Mouse (Mus musculus): Measurements from ENCODE around the gene P2rx4.
A peak's percentile ranks its signal among the peaks of the same experiment; 100 is the strongest.

Gene P2rx4

GRCm38 (mm10) chr5:122756680-122757079 lies 49.3 kb downstream of the P2rx4 start:
- DNase-seq (ENCODE audit: low spot score), result no peak

DNA sequence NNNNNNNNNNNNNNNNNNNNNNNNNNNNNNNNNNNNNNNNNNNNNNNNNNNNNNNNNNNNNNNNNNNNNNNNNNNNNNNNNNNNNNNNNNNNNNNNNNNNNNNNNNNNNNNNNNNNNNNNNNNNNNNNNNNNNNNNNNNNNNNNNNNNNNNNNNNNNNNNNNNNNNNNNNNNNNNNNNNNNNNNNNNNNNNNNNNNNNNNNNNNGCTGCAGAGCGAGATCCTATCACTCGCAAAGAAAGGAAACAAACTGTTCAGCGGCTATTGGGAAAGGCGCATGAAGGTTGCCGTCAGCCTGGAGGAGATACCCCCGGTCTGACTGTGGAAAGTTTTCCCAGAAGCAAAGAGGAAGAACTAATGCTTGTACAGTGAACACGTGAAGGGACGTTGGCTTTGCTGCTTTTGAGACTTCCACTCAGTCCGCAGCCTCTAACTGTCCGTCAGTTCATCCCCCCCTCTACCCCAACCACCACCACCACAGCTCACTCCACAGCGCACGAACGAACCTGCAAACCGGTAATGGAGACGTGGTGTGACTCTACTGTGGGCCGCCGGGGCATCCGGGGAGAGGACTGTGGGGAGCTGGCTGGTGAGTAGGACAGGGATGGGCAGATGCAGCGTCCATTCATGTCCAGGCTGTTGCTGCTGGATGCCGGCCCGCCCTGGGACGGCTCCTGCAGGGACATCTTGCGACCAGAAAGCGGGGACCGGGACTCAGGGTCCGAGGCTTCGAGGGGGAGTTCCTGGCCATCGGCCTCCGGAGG lies 56.1 kb downstream of the P2rx4 start:
- peak; percentile 70 for DNase-seq (ENCODE audit: low spot score)

GRCm38 (mm10) chr5:122764032-122764464 lies 56.7 kb downstream of the P2rx4 start:
- DNase-seq (ENCODE audit: low spot score), result peak; percentile 67

- no peak for DNase-seq (ENCODE audit: low spot score)
Measured at GRCm38 (mm10) chr5:122767283-122767682, 59.9 kb downstream of the P2rx4 start.

DNA sequence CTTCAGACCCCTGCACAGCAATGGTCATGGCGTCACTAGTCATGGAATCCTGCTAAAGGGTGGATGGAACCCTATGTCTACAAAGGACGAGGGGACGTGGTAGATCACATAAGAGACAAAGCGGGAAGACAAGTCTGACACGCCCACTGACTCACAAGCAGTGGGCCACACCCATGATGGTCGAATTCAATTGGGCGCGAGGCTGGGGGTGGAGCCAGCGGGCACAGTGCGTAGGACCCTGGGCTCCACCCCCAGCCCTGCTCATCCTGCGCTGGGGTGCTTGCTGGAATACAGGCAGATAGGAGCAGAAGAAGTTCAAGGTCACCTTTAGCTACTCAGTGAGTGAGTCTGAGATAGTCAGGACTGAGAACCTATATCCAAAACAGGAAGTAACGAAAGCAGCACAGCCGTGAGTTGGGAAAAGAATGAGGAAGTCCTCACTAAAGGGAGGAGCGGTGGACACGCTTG lies 61.8 kb downstream of the P2rx4 start:
- DNase-seq (ENCODE audit: low spot score), result no peak

- DNase-seq (ENCODE audit: low spot score), result peak; percentile 50
Measured at GRCm38 (mm10) chr5:122770304-122770703, 63.0 kb downstream of the P2rx4 start.

DNA sequence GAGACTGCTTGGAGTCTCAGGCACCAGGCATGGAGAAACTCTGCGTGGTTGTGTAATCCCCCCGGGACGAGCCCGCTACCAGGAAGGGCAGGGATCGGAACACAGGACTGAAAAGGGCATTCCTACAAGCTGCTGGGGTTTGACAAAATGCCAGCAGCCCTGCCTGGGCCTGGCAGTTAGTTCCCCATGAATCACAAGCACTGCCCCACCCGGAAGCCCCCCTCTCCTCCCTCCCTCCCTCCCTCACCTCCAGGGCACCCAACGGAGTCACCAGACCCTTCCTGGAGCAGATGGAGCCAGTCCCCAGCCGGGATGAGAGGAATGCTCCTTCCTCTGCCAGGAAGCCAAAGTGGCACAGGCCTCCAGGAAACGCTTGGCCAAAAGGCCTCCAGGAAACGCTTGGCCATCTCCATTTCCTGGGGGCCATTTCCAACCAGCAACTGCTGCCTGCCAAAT lies 63.5 kb downstream of the P2rx4 start:
- DNase-seq (ENCODE audit: low spot score), result peak; percentile 78

GRCm38 (mm10) chr5:122771428-122771827 lies 64.1 kb downstream of the P2rx4 start:
- DNase-seq (ENCODE audit: low spot score), result no peak

- DNase-seq (ENCODE audit: low spot score), result no peak
Measured at GRCm38 (mm10) chr5:122773756-122774155, 66.4 kb downstream of the P2rx4 start.

- no peak for DNase-seq (ENCODE audit: low spot score)
Measured at GRCm38 (mm10) chr5:122774743-122775611, 67.6 kb downstream of the P2rx4 start.

DNA sequence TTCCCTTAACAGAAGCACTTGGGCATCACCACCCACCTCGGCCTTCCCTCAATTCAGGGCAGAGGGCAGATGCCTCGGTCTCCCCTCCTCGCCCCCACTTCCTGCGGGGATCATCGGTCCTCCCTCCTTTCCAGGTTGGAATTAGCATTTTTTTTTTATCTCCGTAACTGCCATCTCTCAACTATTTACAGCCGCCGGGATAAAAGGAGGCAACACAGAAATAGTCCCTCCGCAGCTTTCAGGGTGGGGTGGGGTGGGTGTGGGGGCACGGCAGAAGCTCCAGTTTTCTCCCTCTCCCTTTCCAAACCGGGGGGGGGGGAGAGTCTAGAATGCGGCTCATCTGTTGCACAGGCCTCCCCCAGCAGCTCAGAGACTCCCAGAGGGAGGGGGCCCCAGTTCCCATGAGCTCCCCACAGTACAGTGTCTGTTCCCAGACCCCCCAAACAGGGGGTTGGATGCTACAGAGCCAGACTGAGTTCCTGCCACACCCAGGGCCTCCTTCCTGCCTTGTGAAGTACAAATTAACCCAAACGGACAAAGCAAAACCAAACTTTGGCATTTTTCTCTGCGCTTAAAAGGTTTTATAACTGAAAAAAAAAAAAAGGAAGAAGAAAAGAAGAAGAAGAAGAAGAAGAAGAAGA lies 68.4 kb downstream of the P2rx4 start:
- DNase-seq (ENCODE audit: low spot score), result no peak

- DNase-seq (ENCODE audit: low spot score), result no peak
Measured at GRCm38 (mm10) chr5:122777322-122777721, 70.0 kb downstream of the P2rx4 start.

- peak; percentile 41 for DNase-seq (ENCODE audit: low spot score)
Measured at GRCm38 (mm10) chr5:122778231-122779226, 71.2 kb downstream of the P2rx4 start.

All from urinary bladder, postnatal 14 days (tissue).